Mouse (Mus musculus): ENCODE measurements around the gene Gm17268. TPM values are rescaled to one million over a fixed set of nuclear protein-coding genes. Genes with fewer than 3 reads are reported as not detected.
A peak's percentile ranks its signal among the peaks of the same experiment; 100 is the strongest.

Gm17268 gene
- polyA plus RNA-seq, 1 experiment from 2014 or later = not detected

- no peaks in the 10 kb centered on the region for H3K4me1 ChIP-seq (replicated peaks)
- no peak overlapping the region for H3K4me3 ChIP-seq (replicated peaks)
- no peak overlapping the region for H3K4me2 ChIP-seq (replicated peaks)
- no peak overlapping the region for H3K9ac ChIP-seq (replicated peaks)
- no peaks in the 10 kb centered on the region for H3K9me3 ChIP-seq
- H3K27me3 ChIP-seq = no peaks in the 10 kb centered on the region
- WGBS = 89% methylated on average over 6 of the region's 6 CpGs
- no peak for ATAC-seq
- H3K27ac ChIP-seq = no peak overlapping the region
- no peaks in the 10 kb centered on the region for H3K36me3 ChIP-seq
Measured at GRCm38 (mm10) chr11:82022504-82023056, 15.8 kb downstream of the Gm17268 start.

GRCm38 (mm10) chr11:82021406-82021805, 17.0 kb downstream of the Gm17268 start:
- Histone ChIP-seq H3K27ac (no peak overlapping the region), H3K9ac (replicated peaks) (no peak overlapping the region), H3K4me3 (replicated peaks) (no peak overlapping the region), H3K4me2 (replicated peaks) (no peak overlapping the region), H3K4me1 (replicated peaks) (no peaks in the 10 kb centered on the region), H3K36me3 (no peaks in the 10 kb centered on the region), H3K9me3 (no peaks in the 10 kb centered on the region), H3K27me3 (no peaks in the 10 kb centered on the region)
- no peak for ATAC-seq
- 78% methylated on average over 3 of the region's 3 CpGs for WGBS

GRCm38 (mm10) chr11:82019793-82020192, 18.6 kb downstream of the Gm17268 start:
- no peaks in the 10 kb centered on the region for H3K27me3 ChIP-seq
- H3K36me3 ChIP-seq = no peaks in the 10 kb centered on the region
- no peak for ATAC-seq
- no peak overlapping the region for H3K27ac ChIP-seq
- H3K9ac ChIP-seq (replicated peaks) = 0 out of 2 replicates have a peak overlapping the region, but pooled peaks have one; percentile 1
- H3K4me3 ChIP-seq (replicated peaks) = no peak overlapping the region
- no peak overlapping the region for H3K4me2 ChIP-seq (replicated peaks)
- no peaks in the 10 kb centered on the region for H3K4me1 ChIP-seq (replicated peaks)
- no peaks in the 10 kb centered on the region for H3K9me3 ChIP-seq

- Histone ChIP-seq H3K27me3 (no peaks in the 10 kb centered on the region), H3K9ac (replicated peaks) (0 out of 2 replicates have a peak overlapping the region, but pooled peaks have one; percentile 1), H3K4me3 (replicated peaks) (no peak overlapping the region), H3K4me2 (replicated peaks) (no peak overlapping the region), H3K4me1 (replicated peaks) (no peaks in the 10 kb centered on the region), H3K36me3 (no peaks in the 10 kb centered on the region), H3K9me3 (no peaks in the 10 kb centered on the region), H3K27ac (no peak overlapping the region)
- ATAC-seq = no peak
- WGBS = 59% methylated on average over 2 of the region's 2 CpGs
Measured at GRCm38 (mm10) chr11:82019389-82019788, 19.0 kb downstream of the Gm17268 start.

GRCm38 (mm10) chr11:82016181-82016780, 22.1 kb downstream of the Gm17268 start:
- 69% methylated on average over 3 of the region's 3 CpGs for WGBS
- no peak for ATAC-seq

GRCm38 (mm10) chr11:82015066-82015465, 23.3 kb downstream of the Gm17268 start:
- no peak overlapping the region for H3K27ac ChIP-seq
- H3K4me2 ChIP-seq (replicated peaks) = no peak overlapping the region
- H3K4me1 ChIP-seq (replicated peaks) = no peaks in the 10 kb centered on the region
- no peaks in the 10 kb centered on the region for H3K36me3 ChIP-seq
- WGBS = 80% methylated on average over 2 of the region's 2 CpGs
- ATAC-seq = no peak
- H3K9ac ChIP-seq (replicated peaks) = no peak overlapping the region
- no peak overlapping the region for H3K4me3 ChIP-seq (replicated peaks)
- no peaks in the 10 kb centered on the region for H3K9me3 ChIP-seq
- H3K27me3 ChIP-seq = no peaks in the 10 kb centered on the region

More at GRCm38 (mm10) chr11:82016181-82016780, 22.1 kb downstream of the Gm17268 start:
- Histone ChIP-seq H3K27ac (no peak overlapping the region), H3K4me3 (replicated peaks) (no peak overlapping the region), H3K9ac (replicated peaks) (no peak overlapping the region), H3K9me3 (no peaks in the 10 kb centered on the region), H3K4me1 (replicated peaks) (no peaks in the 10 kb centered on the region), H3K36me3 (no peaks in the 10 kb centered on the region), H3K27me3 (no peaks in the 10 kb centered on the region), H3K4me2 (replicated peaks) (no peak overlapping the region)

- no peak for ATAC-seq
- Histone ChIP-seq H3K4me3 (replicated peaks) (no peak overlapping the region), H3K36me3 (no peaks in the 10 kb centered on the region), H3K4me1 (replicated peaks) (no peaks in the 10 kb centered on the region), H3K9ac (replicated peaks) (no peak overlapping the region), H3K27me3 (no peaks in the 10 kb centered on the region), H3K27ac (no peak overlapping the region), H3K4me2 (replicated peaks) (no peak overlapping the region), H3K9me3 (no peaks in the 10 kb centered on the region)
- 79% methylated on average over 1 of the region's 1 CpGs for WGBS
Measured at GRCm38 (mm10) chr11:82013756-82014155, 24.6 kb downstream of the Gm17268 start.

GRCm38 (mm10) chr11:82011411-82012193, 26.8 kb downstream of the Gm17268 start:
- H3K27ac ChIP-seq = no peak overlapping the region
- ATAC-seq = no peak
- H3K36me3 ChIP-seq = no peaks in the 10 kb centered on the region
- WGBS = 64% methylated on average over 8 of the region's 8 CpGs
- H3K4me1 ChIP-seq (replicated peaks) = peaks cover 7% of the 10 kb centered on the region; the same call in 1 of the 2 replicates
- no peaks in the 10 kb centered on the region for H3K9me3 ChIP-seq
- H3K4me3 ChIP-seq (replicated peaks) = no peak overlapping the region
- H3K4me2 ChIP-seq (replicated peaks) = no peak overlapping the region
- H3K9ac ChIP-seq (replicated peaks) = no peak overlapping the region
- no peaks in the 10 kb centered on the region for H3K27me3 ChIP-seq

GRCm38 (mm10) chr11:82010115-82010514, 28.2 kb downstream of the Gm17268 start:
- Histone ChIP-seq H3K9ac (replicated peaks) (no peak overlapping the region), H3K36me3 (no peaks in the 10 kb centered on the region), H3K4me3 (replicated peaks) (no peak overlapping the region), H3K9me3 (no peaks in the 10 kb centered on the region), H3K4me1 (replicated peaks) (peaks cover 8% of the 10 kb centered on the region; the same call in 1 of the 2 replicates), H3K27ac (no peak overlapping the region), H3K27me3 (no peaks in the 10 kb centered on the region), H3K4me2 (replicated peaks) (no peak overlapping the region)
- ATAC-seq = no peak
- 88% methylated on average over 3 of the region's 3 CpGs for WGBS

GRCm38 (mm10) chr11:82006796-82007423, 31.5 kb downstream of the Gm17268 start:
- 61% methylated on average over 12 of the region's 12 CpGs for WGBS
- Histone ChIP-seq H3K27me3 (no peaks in the 10 kb centered on the region), H3K4me3 (replicated peaks) (no peak overlapping the region), H3K9ac (replicated peaks) (no peak overlapping the region), H3K27ac (0 out of 2 replicates have a peak overlapping the region, but pooled peaks have one; percentile 14), H3K4me2 (replicated peaks) (no peak overlapping the region), H3K9me3 (no peaks in the 10 kb centered on the region), H3K36me3 (no peaks in the 10 kb centered on the region), H3K4me1 (replicated peaks) (peaks cover 8% of the 10 kb centered on the region; the same call in 1 of the 2 replicates)
- no peak for ATAC-seq

- Histone ChIP-seq H3K4me1 (replicated peaks) (peaks cover 8% of the 10 kb centered on the region; the same call in 1 of the 2 replicates), H3K27me3 (no peaks in the 10 kb centered on the region), H3K36me3 (no peaks in the 10 kb centered on the region), H3K9ac (replicated peaks) (no peak overlapping the region), H3K4me3 (replicated peaks) (no peak overlapping the region), H3K4me2 (replicated peaks) (no peak overlapping the region), H3K27ac (no peak overlapping the region), H3K9me3 (no peaks in the 10 kb centered on the region)
- WGBS = 79% methylated on average over 2 of the region's 2 CpGs
- ATAC-seq = no peak
Measured at GRCm38 (mm10) chr11:82004810-82005209, 33.6 kb downstream of the Gm17268 start.

GRCm38 (mm10) chr11:82000581-82000980, 37.8 kb downstream of the Gm17268 start:
- Histone ChIP-seq H3K9me3 (no peaks in the 10 kb centered on the region), H3K27me3 (no peaks in the 10 kb centered on the region), H3K4me3 (replicated peaks) (no peak overlapping the region), H3K4me2 (replicated peaks) (no peak overlapping the region), H3K9ac (replicated peaks) (no peak overlapping the region), H3K4me1 (replicated peaks) (no peaks in the 10 kb centered on the region), H3K36me3 (no peaks in the 10 kb centered on the region), H3K27ac (no peak overlapping the region)
- WGBS = 67% methylated on average over 5 of the region's 5 CpGs
- ATAC-seq = no peak
